Comparison of ENCODE assay signal across 28 mouse cellular contexts in the genomic region with DNA sequence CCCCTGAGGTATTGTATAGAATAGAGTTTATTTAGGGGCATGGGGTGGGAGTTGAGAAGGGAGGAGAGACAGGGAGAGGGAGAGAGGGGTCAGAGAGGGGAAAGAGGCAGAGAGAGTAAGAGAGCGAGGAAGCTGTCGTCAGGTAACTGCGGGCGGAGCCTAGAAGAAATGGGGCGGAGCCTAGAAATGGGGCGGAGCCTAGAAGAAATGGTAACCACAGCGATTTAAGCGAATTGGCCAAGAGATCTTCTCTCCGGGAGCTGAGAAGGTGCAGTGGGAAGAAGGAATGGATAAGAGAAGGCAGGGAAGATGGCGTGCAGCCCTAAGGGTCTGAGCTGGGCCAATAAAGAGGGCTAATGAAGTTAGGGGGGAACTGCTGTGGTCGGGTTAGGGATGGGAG. TPM values are rescaled to one million over a fixed set of nuclear protein-coding genes. Genes with fewer than 3 reads are reported as not detected.
A peak's percentile ranks its signal among the peaks of the same experiment; 100 is the strongest.
DNase-seq lines count a peak whose midpoint lies in the region; ATAC-seq and TF ChIP-seq lines count a peak whose summit lies in the region.
"Had no signal": no experiment of that assay in that cellular context is flagged by ENCODE, and none has a peak within 500 bp of the region (broad histone marks: within the 10 kb centered on the region; RNA-seq: fewer than 3 reads in every experiment).

No protein-coding gene starts in this region.

- no peak for TF ChIP-seq CTCF in lung, adult 2 months (IDR thresholded peaks at IDR 0.05; ENCODE audit: insufficient read depth, low read length)

- WGBS in lung, adult 2 months, result 41% methylated on average over 11 of the region's 11 CpGs
- 27% methylated on average over 11 of the region's 11 CpGs for whole genome bisulfite sequencing in hindbrain, embryonic 14.5 days

- H3K27ac ChIP-seq in hindbrain, embryonic 14.5 days, result no peak overlapping the region
- H3K27ac ChIP-seq: forebrain, embryonic 10.5 days; forebrain, embryonic 13.5 days; hindbrain, embryonic 10.5 days; hindbrain, embryonic 13.5 days; hindbrain, postnatal 0 days had no signal

- H3K9ac ChIP-seq in hindbrain, embryonic 14.5 days, result no peak overlapping the region
- H3K9ac ChIP-seq: forebrain, embryonic 13.5 days; hindbrain, embryonic 13.5 days had no signal

- no peak overlapping the region for H3K4me3 ChIP-seq in lung, adult 2 months (replicated peaks; ENCODE audit: extremely low read depth, low read depth, low read length)
- no peak overlapping the region for H3K4me3 ChIP-seq in hindbrain, embryonic 14.5 days (replicated peaks; ENCODE audit: low read length)
- H3K4me3 ChIP-seq: forebrain, embryonic 10.5 days; forebrain, embryonic 13.5 days; hindbrain, embryonic 10.5 days; hindbrain, embryonic 13.5 days had no signal

- no peak for TF ChIP-seq POLR2A in lung, adult 2 months (IDR thresholded peaks at IDR 0.05; ENCODE audit: borderline replicate concordance, extremely low read depth, low read depth, low read length)

- no peaks in the 10 kb centered on the region for H3K36me3 ChIP-seq in hindbrain, embryonic 14.5 days (replicated peaks; ENCODE audit: control insufficient read depth, insufficient read depth)
- H3K36me3 ChIP-seq: forebrain, embryonic 10.5 days; hindbrain, embryonic 10.5 days; hindbrain, embryonic 13.5 days had no signal

- no peaks in the 10 kb centered on the region for H3K9me3 ChIP-seq in hindbrain, embryonic 14.5 days (ENCODE audit: control insufficient read depth, low read length)
- H3K9me3 ChIP-seq: forebrain, embryonic 10.5 days; forebrain, embryonic 13.5 days; hindbrain, embryonic 10.5 days; hindbrain, embryonic 13.5 days had no signal

- ATAC-seq in megakaryocyte, adult 5-6 weeks (ENCODE audit: poor library complexity, severe bottlenecking), result no peak
- ATAC-seq in hindbrain, embryonic 14.5 days (ENCODE audit: low FRiP score), result no peak
- ATAC-seq: forebrain, embryonic 13.5 days; forebrain, embryonic 16.5 days; hindbrain, postnatal 0 days; intestine, postnatal 0 days had no signal

- no peak overlapping the region for H3K4me2 ChIP-seq in hindbrain, embryonic 14.5 days (replicated peaks)
- H3K4me2 ChIP-seq: forebrain, embryonic 13.5 days; heart, embryonic 11.5 days; hindbrain, embryonic 13.5 days had no signal

- H3K4me1 ChIP-seq in lung, adult 2 months (ENCODE audit: control insufficient read depth, insufficient read depth, low read length), result peaks cover 15% of the 10 kb centered on the region
- H3K4me1 ChIP-seq in hindbrain, embryonic 14.5 days (replicated peaks; ENCODE audit: control insufficient read depth, insufficient read depth, low read length), result peaks cover 21% of the 10 kb centered on the region

- DNase-seq in lung, postnatal 10 days, result peak; percentile 1
- no peak for DNase-seq in lung, adult 2 months
- DNase-seq in ES-CJ7 (ENCODE audit: low read depth, low spot score) (peak; percentile 60), WW6 (ENCODE audit: low read depth, low spot score) (peak; percentile 45)
- peak; percentile 43 for DNase-seq in naive thymus-derived CD4-positive, alpha-beta T cell, adult 2 months (ENCODE audit: low read depth)
- no peak for DNase-seq in kidney, adult 8-10 months
- no peak for DNase-seq in hindbrain, embryonic 14.5 days (ENCODE audit: low spot score)
- DNase-seq: adrenal gland, adult 8-10 months; adrenal gland, postnatal 25 days; cerebellum, adult 11-12 months; cerebellum, adult 8-10 months; cerebellum, postnatal 14 days; gastrocnemius, postnatal 10 days; heart, adult 11 months; heart, postnatal 36 days had no signal

- H3K27me3 ChIP-seq in hindbrain, embryonic 14.5 days (ENCODE audit: control insufficient read depth, insufficient read depth, low read length), result no peaks in the 10 kb centered on the region
- H3K27me3 ChIP-seq: CH12.LX; forebrain, embryonic 13.5 days; hindbrain, embryonic 13.5 days had no signal

RNA-seq across cellular contexts. Expression of gene Tecpr1, which starts 2.8 kb away (rescaled TPM):
- 107 and 117 TPM in 2 replicates for polyA plus RNA-seq in lung, adult 2 months (2012; rRNA removed)
- 6.0 and 9.8 TPM in 2 replicates for total RNA-seq in megakaryocyte, adult 5-6 weeks (2015)
- 8.0 and 13.0 TPM in 2 replicates for total RNA-seq in megakaryocyte, adult 5-6 weeks (2017)
- polyA plus RNA-seq in hindbrain, embryonic 14.5 days (2014; fragmentation: Nextera tagmentation; extraction: Ambion mirVana), result 32.3 and 34.7 TPM in 2 replicates

RNA-seq across cellular contexts. Expression of gene Bri3, which starts 18.0 kb away (rescaled TPM):
- 164 and 182 TPM in 2 replicates for polyA plus RNA-seq in lung, adult 2 months (2012; rRNA removed)
- total RNA-seq in megakaryocyte, adult 5-6 weeks (2015), result 86.8 and 91.0 TPM in 2 replicates
- total RNA-seq in megakaryocyte, adult 5-6 weeks (2017), result 20.1 and 33.8 TPM in 2 replicates
- polyA plus RNA-seq in hindbrain, embryonic 14.5 days (2014; fragmentation: Nextera tagmentation; extraction: Ambion mirVana), result 103 and 123 TPM in 2 replicates

RNA-seq across cellular contexts. Expression of gene Bhlha15, which starts 36.1 kb away (rescaled TPM):
- polyA plus RNA-seq in lung, adult 2 months (2012; rRNA removed), result 1.1 and 1.6 TPM in 2 replicates
- total RNA-seq in megakaryocyte, adult 5-6 weeks (2015), result 0.07 and 0.16 TPM in 2 replicates
- 0.07 TPM in 1 of 2 replicates, not detected in the other for total RNA-seq in megakaryocyte, adult 5-6 weeks (2017)
- 0.11 and 0.12 TPM in 2 replicates for polyA plus RNA-seq in hindbrain, embryonic 14.5 days (2014; fragmentation: Nextera tagmentation; extraction: Ambion mirVana)
- total RNA-seq: gastrocnemius, adult 18-20 months; gastrocnemius, postnatal 4 days; heart, postnatal 36 days had no signal
- polyA plus RNA-seq: C2C12 had no signal

Comparison
In these comparisons a context has a peak if more than half of its experiments do, and no peak if none do; other contexts are left out.
1. DNase-seq: peak in lung, postnatal 10 days (single experiment), ES-CJ7 (single experiment), WW6 (single experiment) and naive thymus-derived CD4-positive, alpha-beta T cell, adult 2 months (single experiment); none in lung, adult 2 months (single experiment), kidney, adult 8-10 months (0 of 2) and hindbrain, embryonic 14.5 days (single experiment).